Comparison of ENCODE assay signal across 8 mouse cellular contexts in genomic region chr6:49227184-49227735, GRCm38 (mm10). TPM values are rescaled to one million over a fixed set of nuclear protein-coding genes. Genes with fewer than 3 reads are reported as not detected.
DNase-seq lines count a peak whose midpoint lies in the region; ATAC-seq lines count a peak whose summit lies in the region.

No protein-coding gene starts in this region.

- H3K9ac ChIP-seq in forebrain, embryonic 16.5 days (replicated peaks; ENCODE audit: low read depth, low read length), result no peak overlapping the region
- no peak overlapping the region for H3K9ac ChIP-seq in hindbrain, embryonic 13.5 days

- H3K36me3 ChIP-seq in forebrain, embryonic 10.5 days (replicated peaks), result no peaks in the 10 kb centered on the region
- H3K36me3 ChIP-seq in forebrain, embryonic 16.5 days (ENCODE audit: control insufficient read depth, insufficient read depth), result no peaks in the 10 kb centered on the region
- no peaks in the 10 kb centered on the region for H3K36me3 ChIP-seq in hindbrain, embryonic 13.5 days

- 10% methylated on average over 15 of the region's 15 CpGs for WGBS in forebrain, embryonic 10.5 days
- 6% methylated on average over 15 of the region's 15 CpGs for WGBS in forebrain, embryonic 16.5 days
- 11% methylated on average over 15 of the region's 15 CpGs for WGBS in hindbrain, embryonic 13.5 days

- H3K4me3 ChIP-seq in forebrain, embryonic 10.5 days, result peak overlapping the region; percentile 23
- no peak overlapping the region for H3K4me3 ChIP-seq in forebrain, embryonic 16.5 days (replicated peaks; ENCODE audit: low read length)
- no peak overlapping the region for H3K4me3 ChIP-seq in hindbrain, embryonic 13.5 days

- H3K9me3 ChIP-seq in forebrain, embryonic 10.5 days, result no peaks in the 10 kb centered on the region
- no peaks in the 10 kb centered on the region for H3K9me3 ChIP-seq in forebrain, embryonic 16.5 days (ENCODE audit: control insufficient read depth, low read length)
- no peaks in the 10 kb centered on the region for H3K9me3 ChIP-seq in hindbrain, embryonic 13.5 days

- H3K27ac ChIP-seq in forebrain, embryonic 10.5 days, result no peak overlapping the region
- H3K27ac ChIP-seq in forebrain, embryonic 16.5 days (ENCODE audit: low read length), result no peak overlapping the region
- no peak overlapping the region for H3K27ac ChIP-seq in hindbrain, embryonic 13.5 days

- no peaks in the 10 kb centered on the region for H3K27me3 ChIP-seq in forebrain, embryonic 10.5 days (ENCODE audit: poor library complexity, severe bottlenecking)
- H3K27me3 ChIP-seq in forebrain, embryonic 16.5 days (replicated peaks; ENCODE audit: control insufficient read depth, insufficient read depth, low read length), result no peaks in the 10 kb centered on the region; the same call in 1 of the 2 replicates
- H3K27me3 ChIP-seq in hindbrain, embryonic 13.5 days, result no peaks in the 10 kb centered on the region

- peak; percentile 55 for DNase-seq in forebrain, embryonic 10.5 days (ENCODE audit: extremely low spot score, low spot score)
- DNase-seq in 3T3-L1 (ENCODE audit: low read depth, low spot score), result peak; percentile 57
- DNase-seq in embryo, embryonic 10.5 days (ENCODE audit: low spot score), result peak; percentile 82
- DNase-seq in lung, postnatal 4 days, result peak; percentile 37 to 64
- peak; percentile 68 to 71 for DNase-seq in thymus, postnatal 36 days
- no peak for DNase-seq in ovary, postnatal 14 days (ENCODE audit: low spot score)

- H3K4me2 ChIP-seq in forebrain, embryonic 16.5 days (ENCODE audit: low read length), result no peak overlapping the region
- H3K4me2 ChIP-seq in hindbrain, embryonic 13.5 days, result 0 out of 2 replicates have a peak overlapping the region, but pooled peaks have one; percentile 27

- H3K4me1 ChIP-seq in forebrain, embryonic 10.5 days, result peaks cover 24% of the 10 kb centered on the region
- peaks cover 3% of the 10 kb centered on the region; the same call in 1 of the 2 replicates for H3K4me1 ChIP-seq in forebrain, embryonic 16.5 days (replicated peaks; ENCODE audit: control insufficient read depth, insufficient read depth, low read length)
- H3K4me1 ChIP-seq in hindbrain, embryonic 13.5 days (replicated peaks), result no peaks in the 10 kb centered on the region

- no peak for ATAC-seq in forebrain, embryonic 16.5 days
- ATAC-seq in hindbrain, embryonic 13.5 days (ENCODE audit: low FRiP score), result no peak

RNA-seq across cellular contexts. Expression of gene Igf2bp3, which starts 12.5 kb away (rescaled TPM):
- 128 and 141 TPM in 2 replicates for polyA plus RNA-seq in forebrain, embryonic 10.5 days (2016; fragmentation: Nextera tagmentation; extraction: Ambion mirVana)
- 34.1 and 39.0 TPM in 2 replicates for polyA plus RNA-seq in forebrain, embryonic 16.5 days (2015; fragmentation: Nextera tagmentation; extraction: Ambion mirVana)
- 43.7 and 45.0 TPM in 2 replicates for polyA plus RNA-seq in hindbrain, embryonic 13.5 days (2015; fragmentation: Nextera tagmentation; extraction: Ambion mirVana)

RNA-seq across cellular contexts. Expression of gene Tra2a, which starts 36.6 kb away (rescaled TPM):
- 126 and 127 TPM in 2 replicates for polyA plus RNA-seq in forebrain, embryonic 10.5 days (2016; fragmentation: Nextera tagmentation; extraction: Ambion mirVana)
- polyA plus RNA-seq in forebrain, embryonic 16.5 days (2015; fragmentation: Nextera tagmentation; extraction: Ambion mirVana), result 154 and 163 TPM in 2 replicates
- polyA plus RNA-seq in hindbrain, embryonic 13.5 days (2015; fragmentation: Nextera tagmentation; extraction: Ambion mirVana), result 133 and 143 TPM in 2 replicates
